Mouse (Mus musculus) heart, embryonic 13.5 days (tissue): ENCODE results near the gene Ppan. TPM values are rescaled to one million over a fixed set of nuclear protein-coding genes. Genes with fewer than 3 reads are reported as not detected.

ENCODE experiments used
- ATAC-seq: fragments of 200-750 bp; cut with Nextera tagmentation; 2 replicates; pipeline ENCODE4 v1.8.0; 2017; ENCODE audit warnings: moderate TSS enrichment; ENCODE audit not compliant: insufficient number of reproducible peaks, low FRiP score, low TSS enrichment; ENCODE audit errors: extremely low read depth
- H3K27ac ChIP-seq: fragments of 300-500 bp; sonication (generic); replicated peaks from 2 replicates; pipeline ENCODE4 v1.5.1; 2015; ENCODE audit warnings: moderate library complexity, mild to moderate bottlenecking, inconsistent platforms
- H3K27me3 ChIP-seq: fragments of 300-500 bp; sonication (generic); replicated peaks from 2 replicates; pipeline ENCODE4 v1.6.1; 2015; ENCODE audit warnings: mild to moderate bottlenecking, inconsistent platforms
- H3K36me3 ChIP-seq: fragments of 300-500 bp; sonication (generic); 2 replicates; pipeline ENCODE4 v1.6.1; 2015; ENCODE audit warnings: mild to moderate bottlenecking, inconsistent platforms
- H3K4me1 ChIP-seq: fragments of 300-500 bp; sonication (generic); 2 replicates; pipeline ENCODE4 v1.6.1; 2015; ENCODE audit warnings: inconsistent platforms
- H3K4me2 ChIP-seq: fragments of 300-500 bp; sonication (generic); 2 replicates; pipeline ENCODE4 v1.6.1; 2015; ENCODE audit warnings: inconsistent platforms, mild to moderate bottlenecking, moderate library complexity
- H3K4me3 ChIP-seq: fragments of 300-500 bp; sonication (generic); 2 replicates; pipeline ENCODE4 v1.5.1; 2015; ENCODE audit warnings: moderate library complexity, mild to moderate bottlenecking, inconsistent platforms
- H3K9ac ChIP-seq: fragments of 300-500 bp; sonication (generic); 2 replicates; pipeline ENCODE4 v1.6.1; 2015; ENCODE audit warnings: inconsistent platforms, mild to moderate bottlenecking, moderate library complexity
- H3K9me3 ChIP-seq: fragments of 300-500 bp; sonication (generic); 2 replicates; pipeline ENCODE4 v1.6.1; 2016; ENCODE audit warnings: inconsistent platforms
- WGBS: fragments of 180-500 bp; shearing (Covaris S2); methylation state at CpG from one replicate; pipeline ENCODE4 v1.1.7; 2015; ENCODE audit warnings: mixed read lengths; 5-methylcytosine and 5-hydroxymethylcytosine counted together
- microRNA-seq: library from miRNA; unstranded; fragments of <30 nt; microRNA quantifications from one replicate; pipeline ENCODE4, GENCODE M21; 2016
- polyA plus RNA-seq: library from polyadenylated mRNA; unstranded; fragments of >200 nt; fragmentation: Nextera tagmentation; extraction: Ambion mirVana; gene quantifications from 2 replicates; pipeline ENCODE4 v1.2.1, GENCODE M21; 2015

Gene Ppan
- polyA plus RNA-seq, 1 experiment from 2014 or later = 41.9 TPM

GRCm38 (mm10) chr9:20895382-20895781 lies 7.4 kb downstream of the Ppan start:
- Histone ChIP-seq H3K27ac (no peak overlapping the region), H3K4me1 (peaks cover 17% of the 10 kb centered on the region), H3K27me3 (no peaks in the 10 kb centered on the region), H3K4me2 (no peak overlapping the region), H3K9ac (no peak overlapping the region), H3K36me3 (peaks cover 68% of the 10 kb centered on the region), H3K9me3 (no peaks in the 10 kb centered on the region), H3K4me3 (no peak overlapping the region)
- 95% methylated on average over 9 of the region's 9 CpGs for WGBS
- no peak for ATAC-seq

GRCm38 (mm10) chr9:20897736-20898510 lies 9.9 kb downstream of the Ppan start:
- Histone ChIP-seq H3K36me3 (peaks cover 43% of the 10 kb centered on the region), H3K9me3 (no peaks in the 10 kb centered on the region), H3K4me2 (peak overlapping the region; percentile 99), H3K4me1 (peaks cover 33% of the 10 kb centered on the region), H3K27ac (peak overlapping the region; percentile 65), H3K9ac (peak overlapping the region; percentile 99), H3K27me3 (no peaks in the 10 kb centered on the region), H3K4me3 (peak overlapping the region; percentile 92)
- WGBS = 4% methylated on average over 39 of the region's 39 CpGs
- peak; percentile 60 for ATAC-seq

GRCm38 (mm10) chr9:20898511-20899073 lies 10.6 kb downstream of the Ppan start, which contains the start of gene Eif3g:
Gene Eif3g (minus strand): TSS chr9:20898623.
- Histone ChIP-seq H3K4me2 (peak within 1 kb of the TSS; percentile 99), H3K9me3 (no peaks in the 10 kb centered on the region), H3K36me3 (peaks cover 38% of the 10 kb centered on the region), H3K4me1 (peaks cover 33% of the 10 kb centered on the region), H3K27me3 (no peaks in the 10 kb centered on the region), H3K9ac (peak within 1 kb of the TSS; percentile 99), H3K27ac (peak within 1 kb of the TSS; percentile 65), H3K4me3 (peak within 1 kb of the TSS; percentile 92)
- 4% methylated on average over 34 of the region's 34 CpGs for WGBS
- peak; percentile 73 for ATAC-seq

- WGBS = 10% methylated on average over 13 of the region's 13 CpGs
- Histone ChIP-seq H3K4me1 (peaks cover 33% of the 10 kb centered on the region), H3K9me3 (no peaks in the 10 kb centered on the region), H3K4me2 (peak overlapping the region; percentile 51), H3K4me3 (no peak overlapping the region), H3K36me3 (peaks cover 38% of the 10 kb centered on the region), H3K9ac (peak overlapping the region; percentile 72), H3K27ac (peak overlapping the region; percentile 75), H3K27me3 (no peaks in the 10 kb centered on the region)
- no peak for ATAC-seq
Measured at GRCm38 (mm10) chr9:20901466-20902173, 13.6 kb downstream of the Ppan start.

GRCm38 (mm10) chr9:20902174-20902491 lies 14.2 kb downstream of the Ppan start:
- no peak overlapping the region for H3K4me3 ChIP-seq
- no peaks in the 10 kb centered on the region for H3K9me3 ChIP-seq
- peaks cover 38% of the 10 kb centered on the region for H3K36me3 ChIP-seq
- 6% methylated on average over 6 of the region's 6 CpGs for WGBS
- H3K9ac ChIP-seq = peak overlapping the region; percentile 72
- H3K27me3 ChIP-seq = no peaks in the 10 kb centered on the region
- ATAC-seq = no peak
- H3K4me1 ChIP-seq = peaks cover 28% of the 10 kb centered on the region
- H3K27ac ChIP-seq = peak overlapping the region; percentile 75
- H3K4me2 ChIP-seq = peak overlapping the region; percentile 51

GRCm38 (mm10) chr9:20909948-20910347 lies 22.0 kb downstream of the Ppan start:
- Histone ChIP-seq H3K27ac (no peak overlapping the region), H3K4me3 (no peak overlapping the region), H3K4me2 (no peak overlapping the region), H3K36me3 (peaks cover 100% of the 10 kb centered on the region), H3K9me3 (no peaks in the 10 kb centered on the region), H3K9ac (no peak overlapping the region), H3K4me1 (no peaks in the 10 kb centered on the region), H3K27me3 (no peaks in the 10 kb centered on the region)
- 93% methylated on average over 9 of the region's 9 CpGs for WGBS
- no peak for ATAC-seq

GRCm38 (mm10) chr9:20916160-20916559 lies 28.2 kb downstream of the Ppan start:
- WGBS = 77% methylated on average over 4 of the region's 4 CpGs
- Histone ChIP-seq H3K4me2 (no peak overlapping the region), H3K9me3 (no peaks in the 10 kb centered on the region), H3K27me3 (no peaks in the 10 kb centered on the region), H3K36me3 (peaks cover 100% of the 10 kb centered on the region), H3K27ac (no peak overlapping the region), H3K4me1 (no peaks in the 10 kb centered on the region), H3K4me3 (no peak overlapping the region), H3K9ac (no peak overlapping the region)
- no peak for ATAC-seq

GRCm38 (mm10) chr9:20923258-20923657 lies 35.3 kb downstream of the Ppan start:
- H3K27me3 ChIP-seq = no peaks in the 10 kb centered on the region
- H3K27ac ChIP-seq = no peak overlapping the region
- H3K9ac ChIP-seq = no peak overlapping the region
- H3K9me3 ChIP-seq = no peaks in the 10 kb centered on the region
- H3K36me3 ChIP-seq = peaks cover 100% of the 10 kb centered on the region
- no peak overlapping the region for H3K4me2 ChIP-seq
- 91% methylated on average over 3 of the region's 3 CpGs for WGBS
- H3K4me1 ChIP-seq = no peaks in the 10 kb centered on the region
- ATAC-seq = no peak
- no peak overlapping the region for H3K4me3 ChIP-seq

Small RNAs within 50 kb of the gene (microRNA-seq; reads per million reads assigned to microRNA genes)
- 0.82 reads per million for gene Mir7081

Other genes starting within 250 kb of the Ppan start
- 327 and 367 TPM in 2 replicates for gene Ubl5, start 245.3 kb upstream of the Ppan start, polyA plus RNA-seq
- 14.9 and 15.7 TPM in 2 replicates for gene Fbxl12, start 243.4 kb upstream of the Ppan start, polyA plus RNA-seq
- 47.5 and 53.1 TPM in 2 replicates for gene Pin1, start 236.1 kb upstream of the Ppan start, polyA plus RNA-seq
- 0.70 and 0.79 TPM in 2 replicates for gene Olfm2, start 141.8 kb upstream of the Ppan start, polyA plus RNA-seq
- 0.04 and 0.15 TPM in 2 replicates for gene Col5a3, start 73.1 kb upstream of the Ppan start, polyA plus RNA-seq
- not detected in 2 replicates for gene Rdh8, start 69.7 kb upstream of the Ppan start, polyA plus RNA-seq
- 6.5 and 6.9 TPM in 2 replicates for gene A230050P20Rik, start 19.5 kb upstream of the Ppan start, polyA plus RNA-seq
- gene Angptl6, start 8.4 kb upstream of the Ppan start, polyA plus RNA-seq = 2.5 and 3.1 TPM in 2 replicates
- gene Eif3g, start 10.4 kb downstream of the Ppan start, polyA plus RNA-seq = 214 and 249 TPM in 2 replicates
- gene Dnmt1, start 71.7 kb downstream of the Ppan start, polyA plus RNA-seq = 58.7 and 59.8 TPM in 2 replicates
- gene S1pr2, start 88.6 kb downstream of the Ppan start, polyA plus RNA-seq = 19.4 and 21.9 TPM in 2 replicates
- gene Mrpl4, start 114.6 kb downstream of the Ppan start, polyA plus RNA-seq = 124 and 139 TPM in 2 replicates
- 11.6 and 11.9 TPM in 2 replicates for gene Icam1, start 127.8 kb downstream of the Ppan start, polyA plus RNA-seq
- 3.1 and 8.3 TPM in 2 replicates for gene Icam4, start 141.2 kb downstream of the Ppan start, polyA plus RNA-seq
- gene Icam5, start 143.9 kb downstream of the Ppan start, polyA plus RNA-seq = 0.04 and 0.05 TPM in 2 replicates
- 0.51 and 0.87 TPM in 2 replicates for gene Zglp1, start 178.9 kb downstream of the Ppan start, polyA plus RNA-seq
- 0.36 and 0.55 TPM in 2 replicates for gene Gm49373, start 184.9 kb downstream of the Ppan start, polyA plus RNA-seq
- 51.1 and 53.4 TPM in 2 replicates for gene Fdx1l, start 185.4 kb downstream of the Ppan start, polyA plus RNA-seq
- gene Gm38431, start 203.8 kb downstream of the Ppan start, polyA plus RNA-seq = 1.6 and 1.7 TPM in 2 replicates
- 45.2 and 47.3 TPM in 2 replicates for gene Raver1, start 203.8 kb downstream of the Ppan start, polyA plus RNA-seq
- gene Tyk2, start 243.1 kb downstream of the Ppan start, polyA plus RNA-seq = 13.7 and 14.0 TPM in 2 replicates